Mouse (Mus musculus) cerebellum, postnatal 4 days (tissue): ENCODE data around the gene Tnfrsf18.
A peak's percentile ranks its signal among the peaks of the same experiment; 100 is the strongest.

ENCODE experiments used
- DNase-seq, 2 experiments: peaks; one replicate each; pipeline ENCODE4 v3.0.0; 2022; ENCODE audit warnings: low spot score in 2 of 2, mixed read lengths in 1 of 2

The Tnfrsf18 gene

GRCm38 (mm10) chr4:156026013-156026412 is at the start of gene Tnfrsf18:
Gene Tnfrsf18, plus strand, starts transcription at chr4:156026164.
- no peak for DNase-seq

- DNase-seq = no peak
Measured at GRCm38 (mm10) chr4:155981436-155982082, 44.4 kb upstream of the Tnfrsf18 start.

- no peak for DNase-seq
Measured at GRCm38 (mm10) chr4:155983788-155984187, 42.2 kb upstream of the Tnfrsf18 start.

- DNase-seq = no peak
Measured at GRCm38 (mm10) chr4:155991211-155991907, 34.6 kb upstream of the Tnfrsf18 start.

- DNase-seq = no peak
Measured at GRCm38 (mm10) chr4:155991908-155992230, 34.1 kb upstream of the Tnfrsf18 start.

GRCm38 (mm10) chr4:155992241-155992905 is 33.6 kb upstream of the Tnfrsf18 start, which contains the start of the genes B3galt6 and Sdf4:
Gene B3galt6, minus strand, starts transcription at chr4:155992649.
Gene Sdf4, plus strand, starts transcription at chr4:155992872.
- DNase-seq = peak; percentile 68 to 88

GRCm38 (mm10) chr4:155992906-155993547 is 32.9 kb upstream of the Tnfrsf18 start:
- DNase-seq = peak; percentile 91 to 97

- no peak for DNase-seq
Measured at GRCm38 (mm10) chr4:155993606-155994005, 32.4 kb upstream of the Tnfrsf18 start.

GRCm38 (mm10) chr4:156004109-156004508 is 21.9 kb upstream of the Tnfrsf18 start:
- DNase-seq = no peak

GRCm38 (mm10) chr4:156008369-156008768 is 17.6 kb upstream of the Tnfrsf18 start:
- no peak for DNase-seq

- DNase-seq = no peak
Measured at GRCm38 (mm10) chr4:156013637-156014036, 12.3 kb upstream of the Tnfrsf18 start, which contains the start of gene Tnfrsf4. Gene Tnfrsf4, plus strand, starts transcription at chr4:156013843.

- no peak for DNase-seq
Measured at GRCm38 (mm10) chr4:156014436-156014835, 11.5 kb upstream of the Tnfrsf18 start.

GRCm38 (mm10) chr4:156019771-156020170 is 6.2 kb upstream of the Tnfrsf18 start:
- no peak for DNase-seq

GRCm38 (mm10) chr4:156021381-156021780 is 4.6 kb upstream of the Tnfrsf18 start:
- no peak for DNase-seq

GRCm38 (mm10) chr4:156021942-156022419 is 4.0 kb upstream of the Tnfrsf18 start:
- no peak for DNase-seq

GRCm38 (mm10) chr4:156023520-156023919 is 2.4 kb upstream of the Tnfrsf18 start:
- DNase-seq = no peak

- no peak for DNase-seq
Measured at GRCm38 (mm10) chr4:156024184-156024583, 1.8 kb upstream of the Tnfrsf18 start.

- DNase-seq = no peak
Measured at GRCm38 (mm10) chr4:156028580-156028979, 2.6 kb downstream of the Tnfrsf18 start.

GRCm38 (mm10) chr4:156030651-156031118 is 4.7 kb downstream of the Tnfrsf18 start:
- DNase-seq = no peak

- DNase-seq = no peak
Measured at GRCm38 (mm10) chr4:156031255-156031592, 5.3 kb downstream of the Tnfrsf18 start.

GRCm38 (mm10) chr4:156031593-156032391 is 5.8 kb downstream of the Tnfrsf18 start:
- peak; percentile 42 to 72 for DNase-seq
